Mouse (Mus musculus): ENCODE data around the gene Tex264.
"Not testable (repeated sequence)": the region's sequence is repeated elsewhere in the genome, so short reads cannot be mapped to it uniquely, and the experiment has no call there.

The Tex264 gene

GRCm38 (mm10) chr9:106659935-106660334, 25.8 kb downstream of the Tex264 start:
- no peak for DNase-seq

- no peak for DNase-seq
Observed at GRCm38 (mm10) chr9:106659441-106659840, 26.3 kb downstream of the Tex264 start.

- DNase-seq, result no peak
Observed at GRCm38 (mm10) chr9:106657592-106657991, 28.1 kb downstream of the Tex264 start.

GRCm38 (mm10) chr9:106656820-106657219, 28.9 kb downstream of the Tex264 start:
- no peak for DNase-seq

GRCm38 (mm10) chr9:106655884-106656720, 29.6 kb downstream of the Tex264 start, which contains the start of gene Grm2:
Gene Grm2, minus strand, starts transcription at chr9:106656082.
- DNase-seq, result peak; percentile 79

- no peak for DNase-seq
Observed at GRCm38 (mm10) chr9:106652720-106653119, 33.0 kb downstream of the Tex264 start.

GRCm38 (mm10) chr9:106647226-106647625, 38.5 kb downstream of the Tex264 start:
- no peak for DNase-seq

- no peak for DNase-seq
Observed at GRCm38 (mm10) chr9:106645684-106646271, 39.9 kb downstream of the Tex264 start.

- DNase-seq, result no peak
Observed at GRCm38 (mm10) chr9:106643787-106644186, 41.9 kb downstream of the Tex264 start.

GRCm38 (mm10) chr9:106643128-106643527, 42.6 kb downstream of the Tex264 start:
- peak; percentile 82 for DNase-seq

- no peak for DNase-seq
Observed at GRCm38 (mm10) chr9:106641346-106641745, 44.4 kb downstream of the Tex264 start.

GRCm38 (mm10) chr9:106638154-106638553, 47.6 kb downstream of the Tex264 start:
- DNase-seq, result no peak

GRCm38 (mm10) chr9:106632185-106632584, 53.5 kb downstream of the Tex264 start:
- DNase-seq, result no peak

- not testable (repeated sequence) for DNase-seq
Observed at GRCm38 (mm10) chr9:106627796-106628195, 57.9 kb downstream of the Tex264 start.

- DNase-seq, result no peak
Observed at GRCm38 (mm10) chr9:106626282-106626681, 59.4 kb downstream of the Tex264 start, which contains the start of gene Iqcf6. Gene Iqcf6, plus strand, starts transcription at chr9:106626582.

GRCm38 (mm10) chr9:106617496-106617895, 68.2 kb downstream of the Tex264 start:
- no peak for DNase-seq

- no peak for DNase-seq
Observed at GRCm38 (mm10) chr9:106616306-106616705, 69.4 kb downstream of the Tex264 start.

- no peak for DNase-seq
Observed at GRCm38 (mm10) chr9:106614616-106615015, 71.1 kb downstream of the Tex264 start.

- DNase-seq, result no peak
Observed at GRCm38 (mm10) chr9:106613951-106614350, 71.8 kb downstream of the Tex264 start.

- no peak for DNase-seq
Observed at GRCm38 (mm10) chr9:106610727-106611126, 75.0 kb downstream of the Tex264 start.

Data from lung, postnatal 10 days (tissue).